Mouse (Mus musculus) thymus, adult 2 months (tissue): ENCODE measurements around the gene Cnot2. TPM values are rescaled to one million over a fixed set of nuclear protein-coding genes. Genes with fewer than 3 reads are reported as not detected.

Experiments
- DNase-seq: peaks from one replicate; pipeline ENCODE4 v3.0.0; 2021
- H3K27ac ChIP-seq: fragments of 200-500 bp; 2 replicates; pipeline ENCODE4 v1.5.1; 2012; ENCODE audit warnings: low read length, control low read depth; ENCODE audit not compliant: control insufficient read depth, insufficient read depth
- H3K27me3 ChIP-seq: fragments of 200-500 bp; 2 replicates; pipeline ENCODE4 v1.6.1; 2012; ENCODE audit warnings: mild to moderate bottlenecking, low read length, moderate library complexity, mixed read lengths; ENCODE audit not compliant: control insufficient read depth, insufficient read depth
- H3K36me3 ChIP-seq: fragments of 200-500 bp; 2 replicates; pipeline ENCODE4 v1.6.1; 2012; ENCODE audit warnings: mild to moderate bottlenecking, low read length, moderate library complexity; ENCODE audit not compliant: control insufficient read depth, insufficient read depth
- H3K4me1 ChIP-seq: fragments of 200-500 bp; replicated peaks from 2 replicates; pipeline ENCODE4 v1.6.1; 2012; ENCODE audit warnings: low read length; ENCODE audit not compliant: control insufficient read depth, insufficient read depth
- H3K4me3 ChIP-seq: fragments of 200-500 bp; 2 replicates; pipeline ENCODE4 v1.5.1; 2012; ENCODE audit warnings: mild to moderate bottlenecking, low read length, control low read depth, moderate library complexity; ENCODE audit not compliant: control insufficient read depth, insufficient read depth
- CTCF ChIP-seq: fragments of 200-500 bp; IDR thresholded peaks from 2 replicates; pipeline ENCODE4 v1.5.1; 2012; ENCODE audit warnings: mild to moderate bottlenecking, control low read depth, low read length, moderate library complexity, borderline replicate concordance; ENCODE audit not compliant: control insufficient read depth, poor library complexity, insufficient read depth; ENCODE audit errors: extremely low read depth
- POLR2A ChIP-seq: fragments of 200-500 bp; IDR thresholded peaks from 2 replicates; pipeline ENCODE4 v1.6.1; 2012; ENCODE audit warnings: mild to moderate bottlenecking, low read length, control low read depth, moderate library complexity; ENCODE audit not compliant: control insufficient read depth, poor library complexity, insufficient read depth; ENCODE audit errors: extremely low read depth
- WGBS: fragments of 180-500 bp; shearing (Covaris S2); methylation state at CpG from one replicate; pipeline ENCODE4 v1.1.7; 2018; 5-methylcytosine and 5-hydroxymethylcytosine counted together
- polyA plus RNA-seq: library from polyadenylated mRNA; depleted of rRNA; stranded (reverse); fragments of >200 nt; gene quantifications from 2 replicates; pipeline ENCODE4 v1.2.3, GENCODE M21; 2012; rRNA removed

Cnot2 gene
- polyA plus RNA-seq, 1 experiment: 103 TPM

DNA sequence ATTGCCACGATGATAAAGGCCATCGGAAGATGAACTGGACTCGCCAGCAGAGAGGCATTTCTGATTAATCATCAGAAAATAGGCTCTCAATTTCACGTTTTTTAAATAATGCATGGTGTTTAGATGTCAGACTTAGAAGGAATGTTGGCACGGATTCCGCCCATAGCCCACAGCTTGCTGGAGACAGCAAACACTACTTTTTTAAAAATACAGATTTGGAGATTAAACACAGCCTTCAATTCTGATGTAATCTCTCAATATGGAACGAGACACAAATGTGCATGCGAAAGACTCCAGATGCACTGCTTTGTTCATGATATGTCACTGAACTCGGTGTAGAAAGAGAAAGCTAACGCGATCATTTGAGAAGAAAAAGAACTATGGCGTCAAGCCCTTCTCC, 145.9 kb downstream of the Cnot2 start:
- no peaks in the 10 kb centered on the region for H3K27me3 ChIP-seq
- DNase-seq: no peak
- H3K36me3 ChIP-seq: no peaks in the 10 kb centered on the region
- WGBS: 92% methylated on average over 12 of the region's 12 CpGs
- no peaks in the 10 kb centered on the region for H3K4me1 ChIP-seq
- TF ChIP-seq CTCF (no peak), POLR2A (no peak)
- H3K4me3 ChIP-seq: no peak overlapping the region
- H3K27ac ChIP-seq: no peak overlapping the region

Other genes starting within 250 kb of the Cnot2 start
- gene Kcnmb4, start 107.6 kb downstream of the Cnot2 start, polyA plus RNA-seq: 144 and 185 TPM in 2 replicates